In genomic region chr16:91629749-91630148, GRCm38 (mm10) we compare ENCODE assay signal across 24 mouse cellular contexts. TPM values are rescaled to one million over a fixed set of nuclear protein-coding genes. Genes with fewer than 3 reads are reported as not detected.
DNase-seq lines count a peak whose midpoint lies in the region; ATAC-seq and TF ChIP-seq lines count a peak whose summit lies in the region.
"Had no signal": no experiment of that assay in that cellular context is flagged by ENCODE, and none has a peak within 500 bp of the region (broad histone marks: within the 10 kb centered on the region; RNA-seq: fewer than 3 reads in every experiment).

No protein-coding gene starts in this region.

- no peak for TF ChIP-seq EP300 in CH12.LX (IDR thresholded peaks at IDR 0.05; ENCODE audit: low read length)

- H3K4me1 ChIP-seq in CH12.LX (ENCODE audit: control insufficient read depth in 1 of 2, insufficient read depth in 2 of 2) (no peaks in the 10 kb centered on the region), G1E (ENCODE audit: insufficient read depth, low read depth, low read length) (peaks cover 3% of the 10 kb centered on the region; the same call in 1 of the 2 replicates)
- H3K4me1 ChIP-seq: embryonic facial prominence, embryonic 13.5 days; embryonic facial prominence, embryonic 15.5 days; forebrain, embryonic 10.5 days; forebrain, embryonic 12.5 days had no signal

- ATAC-seq in G1E (ENCODE audit: extremely low read depth, insufficient number of reproducible peaks, low FRiP score, poor library complexity, severe bottlenecking): no peak
- ATAC-seq in granulocyte monocyte progenitor cell, adult 5-6 weeks (replicated peaks; ENCODE audit: poor library complexity, severe bottlenecking): 0 out of 2 replicates have a peak, but pooled peaks have one; percentile 10
- peak; percentile 21; the same call in 1 of the 2 replicates for ATAC-seq in megakaryocyte progenitor cell, adult 5-6 weeks (replicated peaks; ENCODE audit: poor library complexity)
- ATAC-seq: forebrain, embryonic 14.5 days; forebrain, embryonic 16.5 days had no signal

- no peak for TF ChIP-seq RAD21 in CH12.LX (IDR thresholded peaks at IDR 0.05; ENCODE audit: low read depth, low read length)

- H3K27ac ChIP-seq in CH12.LX (ENCODE audit: insufficient read depth, low read depth): no peak overlapping the region
- H3K27ac ChIP-seq: embryonic facial prominence, embryonic 13.5 days; embryonic facial prominence, embryonic 15.5 days; forebrain, embryonic 10.5 days; forebrain, embryonic 12.5 days had no signal

- H3K79me2 ChIP-seq in CH12.LX (replicated peaks; ENCODE audit: control insufficient read depth, extremely low read depth, insufficient read depth, poor library complexity, severe bottlenecking): no peaks in the 10 kb centered on the region; the same call in 1 of the 2 replicates

- no peak for TF ChIP-seq CTCF in CH12.LX (conservative IDR thresholded peaks at IDR 0.05 in 1 of 2, IDR thresholded peaks at IDR 0.05 in 1 of 2; ENCODE audit: low read depth in 2 of 2, low read length in 2 of 2)
- TF ChIP-seq CTCF in G1E (IDR thresholded peaks at IDR 0.05; ENCODE audit: low read depth, low read length): no peak

- H3K9me3 ChIP-seq in CH12.LX (replicated peaks; ENCODE audit: low read length): no peaks in the 10 kb centered on the region
- no peaks in the 10 kb centered on the region for H3K9me3 ChIP-seq in G1E (replicated peaks)
- H3K9me3 ChIP-seq: embryonic facial prominence, embryonic 13.5 days; embryonic facial prominence, embryonic 15.5 days; forebrain, embryonic 10.5 days; forebrain, embryonic 12.5 days had no signal

- intact Hi-C loops in heart, postnatal 14 days (cut with DNase I): loop anchor here (5.0 kb wide), 1 partner anchor 117 kb away; no protein-coding TSS in a partner anchor

- 0 out of 2 replicates have a peak, but pooled peaks have one; percentile 8 for TF ChIP-seq POLR2A in CH12.LX (IDR thresholded peaks at IDR 0.05; ENCODE audit: low read depth, low read length)

- H3K4me3 ChIP-seq in CH12.LX (replicated peaks in 1 of 3; ENCODE audit: low read depth in 2 of 3, low read length in 2 of 3, poor library complexity in 1 of 3) (no peak overlapping the region), G1E (ENCODE audit: low read depth, low read length) (peak overlapping the region; percentile 0; the same call in 1 of the 2 replicates)
- H3K4me3 ChIP-seq: embryonic facial prominence, embryonic 13.5 days; embryonic facial prominence, embryonic 15.5 days; erythroblast, embryonic 14.5 days; forebrain, embryonic 10.5 days; forebrain, embryonic 12.5 days had no signal

- in situ Hi-C loops in CH12.LX (cut with MboI; ENCODE audit: low pct_ligation_motif_present, low pct_unique_long_range_greater_than_20kb, low sequenced_read_pairs): no loop called here

- H3K9ac ChIP-seq in CH12.LX (ENCODE audit: insufficient read depth, low read depth): no peak overlapping the region
- H3K9ac ChIP-seq: embryonic facial prominence, embryonic 13.5 days; embryonic facial prominence, embryonic 15.5 days; forebrain, embryonic 12.5 days had no signal

- H3K27me3 ChIP-seq in CH12.LX (replicated peaks) (no peaks in the 10 kb centered on the region), G1E (ENCODE audit: insufficient read depth, low read length) (no peaks in the 10 kb centered on the region)
- H3K27me3 ChIP-seq: embryonic facial prominence, embryonic 13.5 days; embryonic facial prominence, embryonic 15.5 days; forebrain, embryonic 12.5 days had no signal

- H3K36me3 ChIP-seq in CH12.LX (replicated peaks in 1 of 2; ENCODE audit: control insufficient read depth in 1 of 2, insufficient read depth in 1 of 2, low read length in 1 of 2) (peaks cover 87 to 91% of the 10 kb centered on the region in 2 experiments), G1E (replicated peaks) (peaks cover 91% of the 10 kb centered on the region)

- DNase-seq in CH12.LX (ENCODE audit: extremely low read depth) (no peak), G1E (ENCODE audit: low spot score) (no peak)
- DNase-seq in urinary bladder, postnatal 10 days (ENCODE audit: low spot score): no peak
- DNase-seq in thymus, adult 18-20 months: no peak
- no peak for DNase-seq in layer of hippocampus, postnatal 25 days (ENCODE audit: extremely low spot score in 1 of 2, low spot score in 1 of 2)
- DNase-seq in heart, postnatal 14 days: no peak
- DNase-seq: adrenal gland, adult 2 months; adrenal gland, postnatal 10 days; adrenal gland, postnatal 25 days; cerebellum, adult 11-12 months; cerebellum, adult 2 months; cerebellum, adult 9-10 months; cerebellum, postnatal 10 days; cerebellum, postnatal 25 days; embryo, embryonic 11 days had no signal

- dilution Hi-C loops in CH12.LX (cut with MboI; ENCODE audit: extremely low pct_ligation_motif_present, extremely low pct_unique_long_range_greater_than_20kb, low sequenced_read_pairs): no loop called here

- no peak overlapping the region for H3K4me2 ChIP-seq in CH12.LX (ENCODE audit: insufficient read depth, low read depth, poor library complexity, severe bottlenecking)
- H3K4me2 ChIP-seq: embryonic facial prominence, embryonic 13.5 days; embryonic facial prominence, embryonic 15.5 days; forebrain, embryonic 12.5 days had no signal

TF ChIP-seq in CH12.LX, 34 proteins besides CTCF, POLR2A, EP300 and RAD21:
- TF ChIP-seq SMC3 (IDR thresholded peaks at IDR 0.05; ENCODE audit: low read depth, low read length) (no peak), ZNF384 (IDR thresholded peaks at IDR 0.05; ENCODE audit: low read depth, low read length) (no peak), NRF1 (IDR thresholded peaks at IDR 0.05; ENCODE audit: low read depth, low read length) (no peak), ELF1 (IDR thresholded peaks at IDR 0.05; ENCODE audit: low read depth, low read length) (no peak)

RNA-seq across cellular contexts. Expression of gene Dnajc28, which starts 10.9 kb away (rescaled TPM):
- total RNA-seq in CH12.LX (2012; rRNA removed) (1.1 and 1.8 TPM in 2 replicates), CH12.LX (2014; rRNA removed) (0.97 and 1.2 TPM in 2 replicates), G1E (2014; fragmentation: Nextera tagmentation) (7.4 and 8.0 TPM in 2 replicates), G1E (2017) (4.6 and 5.1 TPM in 2 replicates)
- polyA plus RNA-seq in CH12.LX (2012; ENCODE audit: insufficient read length, low read depth) (0.47 and 0.55 TPM in 2 replicates), G1E (2012) (0.40 and 0.76 TPM in 2 replicates)
- total RNA-seq in granulocyte monocyte progenitor cell, adult 5-6 weeks (2014; fragmentation: Nextera tagmentation): 2.4 and 2.8 TPM in 2 replicates
- total RNA-seq in granulocyte monocyte progenitor cell, adult 5-6 weeks (2017): 6.1 and 9.2 TPM in 2 replicates
- 2.3 and 3.9 TPM in 2 replicates for total RNA-seq in megakaryocyte progenitor cell, adult 5-6 weeks (2015)
- 4.1 and 5.7 TPM in 2 replicates for total RNA-seq in megakaryocyte progenitor cell, adult 5-6 weeks (2017)
- total RNA-seq in layer of hippocampus, postnatal 25 days (2021): 10 to 100 TPM in 1 of 2 experiments, 1 to 10 TPM in 1; 8.2 to 10.3 TPM
- 10 to 100 TPM; 16.0 to 16.7 TPM for total RNA-seq in heart, postnatal 14 days (2021)

RNA-seq across cellular contexts. Expression of gene Gart, which starts 17.0 kb away (rescaled TPM):
- total RNA-seq in CH12.LX (2012; rRNA removed) (517 and 601 TPM in 2 replicates), CH12.LX (2014; rRNA removed) (347 and 356 TPM in 2 replicates), G1E (2014; fragmentation: Nextera tagmentation) (193 and 200 TPM in 2 replicates), G1E (2017) (275 and 327 TPM in 2 replicates)
- polyA plus RNA-seq in CH12.LX (2012; ENCODE audit: insufficient read length, low read depth) (722 and 821 TPM in 2 replicates), G1E (2012) (631 and 715 TPM in 2 replicates)
- 169 and 244 TPM in 2 replicates for total RNA-seq in granulocyte monocyte progenitor cell, adult 5-6 weeks (2014; fragmentation: Nextera tagmentation)
- 443 and 453 TPM in 2 replicates for total RNA-seq in granulocyte monocyte progenitor cell, adult 5-6 weeks (2017)
- 148 and 162 TPM in 2 replicates for total RNA-seq in megakaryocyte progenitor cell, adult 5-6 weeks (2015)
- 438 and 506 TPM in 2 replicates for total RNA-seq in megakaryocyte progenitor cell, adult 5-6 weeks (2017)
- 10 to 100 TPM; 46.6 to 47.7 TPM for total RNA-seq in layer of hippocampus, postnatal 25 days (2021)
- 10 to 100 TPM; 52.8 to 56.6 TPM for total RNA-seq in heart, postnatal 14 days (2021)

RNA-seq across cellular contexts. Expression of gene Son, which starts 17.6 kb away (rescaled TPM):
- total RNA-seq in CH12.LX (2012; rRNA removed) (126 and 152 TPM in 2 replicates), CH12.LX (2014; rRNA removed) (206 and 235 TPM in 2 replicates), G1E (2014; fragmentation: Nextera tagmentation) (573 and 598 TPM in 2 replicates), G1E (2017) (239 and 264 TPM in 2 replicates)
- polyA plus RNA-seq in CH12.LX (2012; ENCODE audit: insufficient read length, low read depth) (237 and 271 TPM in 2 replicates), G1E (2012) (42.3 and 43.9 TPM in 2 replicates)
- total RNA-seq in granulocyte monocyte progenitor cell, adult 5-6 weeks (2014; fragmentation: Nextera tagmentation): 326 and 356 TPM in 2 replicates
- total RNA-seq in granulocyte monocyte progenitor cell, adult 5-6 weeks (2017): 242 and 285 TPM in 2 replicates
- total RNA-seq in megakaryocyte progenitor cell, adult 5-6 weeks (2015): 332 and 375 TPM in 2 replicates
- 178 and 233 TPM in 2 replicates for total RNA-seq in megakaryocyte progenitor cell, adult 5-6 weeks (2017)
- total RNA-seq in layer of hippocampus, postnatal 25 days (2021): 100 to 1,000 TPM; 212 to 264 TPM
- 100 to 1,000 TPM; 175 to 187 TPM for total RNA-seq in heart, postnatal 14 days (2021)

RNA-seq across cellular contexts. Expression of gene Tmem50b, which starts 32.1 kb away (rescaled TPM):
- total RNA-seq in CH12.LX (2012; rRNA removed): 6.1 and 9.7 TPM in 2 replicates
- 12.7 and 14.5 TPM in 2 replicates for total RNA-seq in CH12.LX (2014; rRNA removed)
- polyA plus RNA-seq in CH12.LX (2012; ENCODE audit: insufficient read length, low read depth): 15.9 TPM in 2 replicates
- 18.8 and 25.1 TPM in 2 replicates for total RNA-seq in G1E (2014; fragmentation: Nextera tagmentation)
- 17.9 and 19.7 TPM in 2 replicates for total RNA-seq in G1E (2017)
- polyA plus RNA-seq in G1E (2012): 1.4 and 1.8 TPM in 2 replicates
- total RNA-seq in granulocyte monocyte progenitor cell, adult 5-6 weeks (2014; fragmentation: Nextera tagmentation): 56.8 and 64.9 TPM in 2 replicates
- total RNA-seq in granulocyte monocyte progenitor cell, adult 5-6 weeks (2017): 38.5 and 41.1 TPM in 2 replicates
- 51.9 and 59.3 TPM in 2 replicates for total RNA-seq in megakaryocyte progenitor cell, adult 5-6 weeks (2015)
- total RNA-seq in megakaryocyte progenitor cell, adult 5-6 weeks (2017): 42.9 and 44.3 TPM in 2 replicates
- total RNA-seq in layer of hippocampus, postnatal 25 days (2021): 100 to 1,000 TPM; 105 to 120 TPM
- total RNA-seq in heart, postnatal 14 days (2021): 10 to 100 TPM; 65.1 to 65.2 TPM

RNA-seq across cellular contexts. Expression of gene Donson, which starts 58.8 kb away (rescaled TPM):
- 62.5 and 63.2 TPM in 2 replicates for total RNA-seq in CH12.LX (2012; rRNA removed)
- total RNA-seq in CH12.LX (2014; rRNA removed): 63.9 and 71.5 TPM in 2 replicates
- polyA plus RNA-seq in CH12.LX (2012; ENCODE audit: insufficient read length, low read depth): 47.6 and 51.9 TPM in 2 replicates
- total RNA-seq in G1E (2014; fragmentation: Nextera tagmentation): 42.7 and 80.4 TPM in 2 replicates
- 37.6 and 38.1 TPM in 2 replicates for total RNA-seq in G1E (2017)
- 18.9 and 20.3 TPM in 2 replicates for polyA plus RNA-seq in G1E (2012)
- 13.1 and 23.0 TPM in 2 replicates for total RNA-seq in granulocyte monocyte progenitor cell, adult 5-6 weeks (2014; fragmentation: Nextera tagmentation)
- 20.8 and 32.8 TPM in 2 replicates for total RNA-seq in granulocyte monocyte progenitor cell, adult 5-6 weeks (2017)
- 16.4 and 17.0 TPM in 2 replicates for total RNA-seq in megakaryocyte progenitor cell, adult 5-6 weeks (2015)
- total RNA-seq in megakaryocyte progenitor cell, adult 5-6 weeks (2017): 20.4 and 33.7 TPM in 2 replicates
- total RNA-seq in layer of hippocampus, postnatal 25 days (2021): 10 to 100 TPM; 19.4 to 23.5 TPM
- total RNA-seq in heart, postnatal 14 days (2021): 1 to 10 TPM; 3.3 to 6.4 TPM
